Mouse (Mus musculus): ENCODE data around the gene Atg10.

DNA sequence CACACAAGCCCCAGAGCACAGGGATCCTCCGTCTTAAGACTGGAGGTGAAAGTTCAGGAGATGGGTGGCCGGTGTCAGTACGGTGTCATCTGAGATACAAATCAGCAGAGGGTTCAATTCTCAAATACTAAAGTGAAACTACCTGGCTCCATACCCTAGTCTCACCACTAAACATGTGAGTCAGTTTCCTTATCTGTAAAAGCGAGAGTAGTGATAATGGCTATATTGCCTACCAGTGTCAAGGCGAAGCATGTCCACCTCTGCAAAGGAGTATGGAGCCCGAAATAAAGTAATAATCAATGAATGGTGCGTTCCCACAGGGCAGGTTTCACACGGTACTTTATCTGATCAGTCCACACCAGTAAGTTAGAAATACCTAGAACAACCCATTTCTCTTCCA is 43.4 kb downstream of the Atg10 start:
- TF ChIP-seq POLR2A (IDR thresholded peaks at IDR 0.05; ENCODE audit: control insufficient read depth in 1 of 2, insufficient read depth in 1 of 2, low read depth in 1 of 2, low read length in 2 of 2, poor library complexity in 1 of 2) (no peak), USF1 (IDR thresholded peaks at IDR 0.05; ENCODE audit: low read depth, low read length) (no peak), GABPA (IDR thresholded peaks at IDR 0.05; ENCODE audit: low read depth, low read length) (no peak), MAFK (IDR thresholded peaks at IDR 0.05; ENCODE audit: borderline replicate concordance, low read depth, low read length) (no peak), EP300 (IDR thresholded peaks at IDR 0.05; ENCODE audit: low read depth in 1 of 2, low read length in 2 of 2) (no peak), USF2 (IDR thresholded peaks at IDR 0.05; ENCODE audit: borderline replicate concordance in 1 of 2, insufficient read depth in 1 of 2, low read depth in 1 of 2, low read length in 2 of 2) (no peak), CTCF (IDR thresholded peaks at IDR 0.05 in 2 of 3, conservative IDR thresholded peaks at IDR 0.05 in 1 of 3; ENCODE audit: control insufficient read depth in 1 of 3, insufficient read depth in 1 of 3, low read depth in 2 of 3, low read length in 3 of 3, poor library complexity in 1 of 3, severe bottlenecking in 1 of 3) (no peak), ZC3H11A (IDR thresholded peaks at IDR 0.05; ENCODE audit: low read depth, low read length) (no peak)

All from MEL (cell line).